Mouse (Mus musculus) adrenal gland, adult (tissue): Measurements from ENCODE around the gene Cfap54.

Experiments used
- DNase-seq, 2 experiments: peaks; one replicate each; pipeline ENCODE4 v3.0.0; 2022 to 2023; ENCODE audit warnings: low spot score in 1 of 2; ENCODE audit not compliant: inconsistent age in 2 of 2

Cfap54 gene

GRCm38 (mm10) chr10:92790893-92791530, 290.4 kb downstream of the Cfap54 start:
- no peak for DNase-seq

- DNase-seq = no peak
Measured at GRCm38 (mm10) chr10:92790247-92790646, 291.2 kb downstream of the Cfap54 start.

- no peak for DNase-seq
Measured at GRCm38 (mm10) chr10:92788410-92789096, 292.9 kb downstream of the Cfap54 start.

GRCm38 (mm10) chr10:92782691-92783090, 298.7 kb downstream of the Cfap54 start:
- DNase-seq = no peak

DNA sequence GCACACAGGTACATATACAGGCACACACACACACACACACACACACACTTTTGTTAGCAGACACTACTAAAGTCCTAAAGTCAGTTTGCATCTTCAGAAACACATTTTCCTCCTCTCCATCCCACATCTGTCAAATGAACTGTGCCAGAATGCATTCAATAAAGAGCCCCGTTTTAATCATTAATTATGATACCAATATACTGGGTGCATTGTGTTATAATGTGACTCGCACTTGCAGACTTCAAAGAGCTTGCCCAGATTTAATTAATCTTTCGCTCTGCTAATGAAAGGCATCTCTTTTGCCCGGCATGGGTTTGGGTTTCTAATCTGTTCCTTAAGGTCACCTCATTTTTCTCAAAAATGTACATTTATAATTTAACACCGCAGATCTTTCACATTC, 327.1 kb downstream of the Cfap54 start:
- no peak for DNase-seq

GRCm38 (mm10) chr10:92730339-92730738, 351.1 kb downstream of the Cfap54 start:
- DNase-seq = no peak

DNA sequence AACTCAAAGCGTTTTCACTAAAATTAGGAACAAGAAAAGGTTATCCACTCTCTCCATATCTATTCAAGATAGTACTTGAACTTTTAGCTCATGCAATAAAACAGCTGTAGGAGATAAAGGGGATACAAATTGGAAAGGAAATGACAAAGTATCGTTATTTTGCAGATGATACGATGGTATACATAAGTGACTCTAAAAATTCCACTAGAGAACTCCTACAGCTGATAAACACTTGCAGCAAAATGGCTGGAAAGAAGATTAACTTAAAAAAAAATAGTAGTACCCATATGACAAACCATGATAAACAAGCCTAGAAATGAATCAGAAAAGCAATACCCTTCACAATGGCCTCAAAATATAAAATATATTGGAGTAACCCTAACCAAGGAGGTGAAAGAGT, 352.7 kb downstream of the Cfap54 start:
- no peak for DNase-seq
